Mouse (Mus musculus): ENCODE measurements around the gene Calm2. TPM values are rescaled to one million over a fixed set of nuclear protein-coding genes. Genes with fewer than 3 reads are reported as not detected.

Calm2 gene
- polyA plus RNA-seq, 1 experiment from 2014 or later = 550 TPM

GRCm38 (mm10) chr17:87441537-87441936, 5.2 kb downstream of the Calm2 start:
- Histone ChIP-seq H3K9ac (no peak overlapping the region), H3K4me2 (peak overlapping the region; percentile 16; the same call in 1 of the 2 replicates), H3K9me3 (no peaks in the 10 kb centered on the region), H3K27me3 (replicated peaks) (no peaks in the 10 kb centered on the region), H3K36me3 (peaks cover 31% of the 10 kb centered on the region), H3K27ac (replicated peaks) (no peak overlapping the region), H3K4me3 (no peak overlapping the region), H3K4me1 (peaks cover 56% of the 10 kb centered on the region)
- 75% methylated on average over 2 of the region's 2 CpGs for WGBS
- ATAC-seq (ENCODE audit: extremely low read depth, insufficient number of reproducible peaks, low FRiP score, low TSS enrichment) = no peak

- H3K27ac ChIP-seq (replicated peaks) = no peak overlapping the region
- H3K4me1 ChIP-seq = peaks cover 52% of the 10 kb centered on the region
- H3K4me2 ChIP-seq = no peak overlapping the region
- no peaks in the 10 kb centered on the region for H3K27me3 ChIP-seq (replicated peaks)
- WGBS = 81% methylated on average over 2 of the region's 2 CpGs
- H3K9ac ChIP-seq = no peak overlapping the region
- no peak for ATAC-seq (ENCODE audit: extremely low read depth, insufficient number of reproducible peaks, low FRiP score, low TSS enrichment)
- peaks cover 46% of the 10 kb centered on the region for H3K36me3 ChIP-seq
- no peak overlapping the region for H3K4me3 ChIP-seq
- no peaks in the 10 kb centered on the region for H3K9me3 ChIP-seq
Measured at GRCm38 (mm10) chr17:87439441-87439840, 7.3 kb downstream of the Calm2 start.

GRCm38 (mm10) chr17:87433929-87434328, 12.8 kb downstream of the Calm2 start:
- WGBS = 92% methylated on average over 3 of the region's 3 CpGs

GRCm38 (mm10) chr17:87432743-87433142, 14.0 kb downstream of the Calm2 start:
- peaks cover 5% of the 10 kb centered on the region; the same call in 1 of the 2 replicates for H3K4me1 ChIP-seq
- no peak overlapping the region for H3K4me3 ChIP-seq
- WGBS = 93% methylated on average over 5 of the region's 5 CpGs
- H3K9ac ChIP-seq = no peak overlapping the region
- H3K27ac ChIP-seq (replicated peaks) = no peak overlapping the region
- H3K4me2 ChIP-seq = no peak overlapping the region
- peaks cover 73% of the 10 kb centered on the region for H3K36me3 ChIP-seq
- H3K9me3 ChIP-seq = no peaks in the 10 kb centered on the region
- H3K27me3 ChIP-seq (replicated peaks) = no peaks in the 10 kb centered on the region
- ATAC-seq (ENCODE audit: extremely low read depth, insufficient number of reproducible peaks, low FRiP score, low TSS enrichment) = no peak

More at GRCm38 (mm10) chr17:87433929-87434328, 12.8 kb downstream of the Calm2 start:
- no peak overlapping the region for H3K4me3 ChIP-seq
- H3K9ac ChIP-seq = no peak overlapping the region
- H3K27me3 ChIP-seq (replicated peaks) = no peaks in the 10 kb centered on the region
- no peaks in the 10 kb centered on the region for H3K9me3 ChIP-seq
- ATAC-seq (ENCODE audit: extremely low read depth, insufficient number of reproducible peaks, low FRiP score, low TSS enrichment) = no peak
- no peak overlapping the region for H3K4me2 ChIP-seq
- H3K4me1 ChIP-seq = peaks cover 10% of the 10 kb centered on the region
- H3K36me3 ChIP-seq = peaks cover 71% of the 10 kb centered on the region
- no peak overlapping the region for H3K27ac ChIP-seq (replicated peaks)

- Histone ChIP-seq H3K36me3 (peaks cover 73% of the 10 kb centered on the region), H3K9ac (no peak overlapping the region), H3K4me2 (no peak overlapping the region), H3K27ac (replicated peaks) (no peak overlapping the region), H3K4me3 (no peak overlapping the region), H3K4me1 (peaks cover 5% of the 10 kb centered on the region; the same call in 1 of the 2 replicates), H3K9me3 (no peaks in the 10 kb centered on the region), H3K27me3 (replicated peaks) (no peaks in the 10 kb centered on the region)
- no peak for ATAC-seq (ENCODE audit: extremely low read depth, insufficient number of reproducible peaks, low FRiP score, low TSS enrichment)
Measured at GRCm38 (mm10) chr17:87432314-87432713, 14.4 kb downstream of the Calm2 start.

- Histone ChIP-seq H3K4me1 (peaks cover 3% of the 10 kb centered on the region; the same call in 1 of the 2 replicates), H3K36me3 (peaks cover 62% of the 10 kb centered on the region), H3K9me3 (no peaks in the 10 kb centered on the region), H3K27ac (replicated peaks) (no peak overlapping the region), H3K4me3 (no peak overlapping the region), H3K4me2 (no peak overlapping the region), H3K9ac (no peak overlapping the region), H3K27me3 (replicated peaks) (no peaks in the 10 kb centered on the region)
- WGBS = 83% methylated on average over 3 of the region's 3 CpGs
- ATAC-seq (ENCODE audit: extremely low read depth, insufficient number of reproducible peaks, low FRiP score, low TSS enrichment) = no peak
Measured at GRCm38 (mm10) chr17:87429431-87429830, 17.3 kb downstream of the Calm2 start.

GRCm38 (mm10) chr17:87427511-87427910, 19.2 kb downstream of the Calm2 start, which contains the start of gene Stpg4:
TSS of gene Stpg4 (minus strand) at chr17:87427741.
- Histone ChIP-seq H3K27ac (replicated peaks) (no peak within 1 kb of the TSS), H3K4me1 (peaks cover 3% of the 10 kb centered on the region; the same call in 1 of the 2 replicates), H3K36me3 (peaks cover 47% of the 10 kb centered on the region), H3K9me3 (no peaks in the 10 kb centered on the region), H3K27me3 (replicated peaks) (no peaks in the 10 kb centered on the region), H3K4me2 (peak within 1 kb of the TSS; percentile 42), H3K9ac (0 out of 2 replicates have a peak within 1 kb of the TSS, but pooled peaks have one; percentile 33), H3K4me3 (no peak within 1 kb of the TSS)
- WGBS = 47% methylated on average over 24 of the region's 24 CpGs
- no peak for ATAC-seq (ENCODE audit: extremely low read depth, insufficient number of reproducible peaks, low FRiP score, low TSS enrichment)

- H3K36me3 ChIP-seq = 0 out of 2 replicates have a peak, but pooled peaks cover under 1% of the 10 kb centered on the region
- H3K9me3 ChIP-seq = no peaks in the 10 kb centered on the region
- H3K4me3 ChIP-seq = no peak overlapping the region
- H3K9ac ChIP-seq = no peak overlapping the region
- no peaks in the 10 kb centered on the region for H3K27me3 ChIP-seq (replicated peaks)
- 65% methylated on average over 7 of the region's 7 CpGs for WGBS
- no peak for ATAC-seq (ENCODE audit: extremely low read depth, insufficient number of reproducible peaks, low FRiP score, low TSS enrichment)
- H3K27ac ChIP-seq (replicated peaks) = no peak overlapping the region
- H3K4me1 ChIP-seq = peaks cover 1% of the 10 kb centered on the region
- H3K4me2 ChIP-seq = no peak overlapping the region
Measured at GRCm38 (mm10) chr17:87418082-87418481, 28.7 kb downstream of the Calm2 start.

- ATAC-seq (ENCODE audit: extremely low read depth, insufficient number of reproducible peaks, low FRiP score, low TSS enrichment) = no peak
- 75% methylated on average over 4 of the region's 4 CpGs for WGBS
Measured at GRCm38 (mm10) chr17:87406646-87407045, 40.1 kb downstream of the Calm2 start.

GRCm38 (mm10) chr17:87405576-87405975, 41.2 kb downstream of the Calm2 start:
- Histone ChIP-seq H3K4me2 (no peak overlapping the region), H3K4me3 (no peak overlapping the region), H3K4me1 (no peaks in the 10 kb centered on the region), H3K9me3 (no peaks in the 10 kb centered on the region), H3K9ac (no peak overlapping the region), H3K36me3 (no peaks in the 10 kb centered on the region), H3K27me3 (replicated peaks) (no peaks in the 10 kb centered on the region), H3K27ac (replicated peaks) (no peak overlapping the region)
- WGBS = 72% methylated on average over 11 of the region's 11 CpGs
- no peak for ATAC-seq (ENCODE audit: extremely low read depth, insufficient number of reproducible peaks, low FRiP score, low TSS enrichment)

More at GRCm38 (mm10) chr17:87406646-87407045, 40.1 kb downstream of the Calm2 start:
- H3K4me3 ChIP-seq = no peak overlapping the region
- H3K9me3 ChIP-seq = no peaks in the 10 kb centered on the region
- H3K9ac ChIP-seq = no peak overlapping the region
- H3K4me2 ChIP-seq = no peak overlapping the region
- no peak overlapping the region for H3K27ac ChIP-seq (replicated peaks)
- H3K36me3 ChIP-seq = no peaks in the 10 kb centered on the region
- H3K27me3 ChIP-seq (replicated peaks) = no peaks in the 10 kb centered on the region
- H3K4me1 ChIP-seq = no peaks in the 10 kb centered on the region

- H3K27me3 ChIP-seq (replicated peaks) = no peaks in the 10 kb centered on the region
- no peaks in the 10 kb centered on the region for H3K36me3 ChIP-seq
- no peak overlapping the region for H3K27ac ChIP-seq (replicated peaks)
- no peaks in the 10 kb centered on the region for H3K9me3 ChIP-seq
- no peak for ATAC-seq (ENCODE audit: extremely low read depth, insufficient number of reproducible peaks, low FRiP score, low TSS enrichment)
- H3K4me1 ChIP-seq = no peaks in the 10 kb centered on the region
- no peak overlapping the region for H3K4me2 ChIP-seq
- no peak overlapping the region for H3K4me3 ChIP-seq
- 75% methylated on average over 4 of the region's 4 CpGs for WGBS
- no peak overlapping the region for H3K9ac ChIP-seq
Measured at GRCm38 (mm10) chr17:87403462-87403861, 43.3 kb downstream of the Calm2 start.

- no peak overlapping the region for H3K4me3 ChIP-seq
- no peak overlapping the region for H3K27ac ChIP-seq (replicated peaks)
- H3K36me3 ChIP-seq = no peaks in the 10 kb centered on the region
- H3K9ac ChIP-seq = no peak overlapping the region
- no peaks in the 10 kb centered on the region for H3K27me3 ChIP-seq (replicated peaks)
- H3K4me1 ChIP-seq = no peaks in the 10 kb centered on the region
- ATAC-seq (ENCODE audit: extremely low read depth, insufficient number of reproducible peaks, low FRiP score, low TSS enrichment) = no peak
- H3K9me3 ChIP-seq = no peaks in the 10 kb centered on the region
- H3K4me2 ChIP-seq = no peak overlapping the region
- WGBS = 83% methylated on average over 11 of the region's 11 CpGs
Measured at GRCm38 (mm10) chr17:87402444-87402843, 44.3 kb downstream of the Calm2 start.
